Mouse (Mus musculus) liver, embryonic 14 days (tissue): ENCODE measurements around the gene Galnt4. TPM values are rescaled to one million over a fixed set of nuclear protein-coding genes. Genes with fewer than 3 reads are reported as not detected.

Experiments used
- polyA plus RNA-seq: library from polyadenylated mRNA; depleted of rRNA; stranded (reverse); fragments of >200 nt; gene quantifications from 2 replicates; pipeline ENCODE4 v1.2.3, GENCODE M21; 2012; rRNA removed

The Galnt4 gene
- 0.69 and 0.88 TPM in 2 replicates for polyA plus RNA-seq

DNA sequence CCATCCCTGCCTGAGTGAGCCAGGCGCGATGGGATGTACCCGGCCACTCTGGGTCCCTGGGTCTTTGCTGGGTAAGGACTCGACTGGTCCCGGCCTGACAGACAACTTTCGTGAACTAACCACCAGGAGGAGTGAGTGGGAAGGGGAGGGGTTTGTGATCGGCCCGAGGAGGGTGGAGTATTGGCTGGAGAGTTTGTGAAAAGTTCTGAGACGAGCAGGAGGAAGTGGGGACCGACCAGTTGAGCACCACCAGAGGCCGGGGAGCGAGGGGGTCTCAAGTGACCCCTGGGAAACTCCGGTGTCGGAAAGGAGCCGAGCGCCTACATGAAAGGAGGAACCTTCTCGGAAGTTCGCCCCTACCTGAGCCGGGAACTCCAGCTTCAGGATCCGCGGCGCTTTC is at the start of gene Galnt4:
TSS of gene Galnt4 (plus strand) at position 196 of the 400 bp plus-strand sequence.

DNA sequence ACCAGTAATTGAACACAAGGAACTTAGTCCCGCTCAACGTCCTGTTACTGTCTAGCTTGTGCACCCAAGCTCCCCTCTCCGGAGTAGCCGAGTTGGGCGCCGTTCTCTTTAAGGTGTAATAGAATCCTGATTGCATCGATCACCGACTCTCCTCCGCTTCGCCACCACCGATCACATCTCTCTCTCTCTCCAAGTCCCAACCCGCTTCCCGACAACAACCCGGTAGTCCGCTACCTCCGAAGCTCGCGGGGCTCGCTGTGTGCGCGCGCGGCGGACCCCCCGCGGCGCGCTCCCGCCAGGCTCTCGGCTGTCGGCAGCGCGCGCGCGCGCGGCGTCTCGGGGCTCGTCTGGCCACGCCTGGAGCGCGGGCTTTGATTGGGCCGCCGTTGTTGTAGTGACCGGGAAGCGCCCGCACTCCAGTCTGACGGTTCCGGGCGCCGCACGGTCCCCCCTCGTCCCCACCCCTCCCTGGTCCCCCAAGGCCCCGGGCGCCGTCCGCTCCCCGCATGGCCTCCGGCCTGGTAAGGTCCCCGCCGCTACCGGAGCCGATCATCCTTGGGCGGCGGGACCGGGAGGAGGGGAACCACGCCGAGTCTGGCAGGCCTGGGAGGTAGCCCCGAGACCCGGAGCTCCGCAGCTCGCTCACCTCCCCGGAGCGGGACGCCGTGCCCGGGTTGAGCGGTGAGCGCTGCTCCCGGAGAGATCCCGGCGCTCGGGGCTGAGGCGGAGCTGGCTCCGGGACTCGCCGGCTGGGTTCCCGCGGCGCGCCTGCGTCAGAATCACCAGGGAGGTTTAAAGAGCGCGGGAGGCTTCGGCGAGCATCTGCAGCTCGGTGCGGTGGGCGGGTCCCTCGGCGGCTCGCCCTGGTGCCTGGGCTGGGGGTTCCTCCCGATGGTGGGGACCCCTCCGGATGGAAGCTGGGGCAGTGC is 992 bp upstream of the Galnt4 start, which contains the start of gene Poc1b:
TSS of gene Poc1b (plus strand) at position 334 of the 929 bp plus-strand sequence.

DNA sequence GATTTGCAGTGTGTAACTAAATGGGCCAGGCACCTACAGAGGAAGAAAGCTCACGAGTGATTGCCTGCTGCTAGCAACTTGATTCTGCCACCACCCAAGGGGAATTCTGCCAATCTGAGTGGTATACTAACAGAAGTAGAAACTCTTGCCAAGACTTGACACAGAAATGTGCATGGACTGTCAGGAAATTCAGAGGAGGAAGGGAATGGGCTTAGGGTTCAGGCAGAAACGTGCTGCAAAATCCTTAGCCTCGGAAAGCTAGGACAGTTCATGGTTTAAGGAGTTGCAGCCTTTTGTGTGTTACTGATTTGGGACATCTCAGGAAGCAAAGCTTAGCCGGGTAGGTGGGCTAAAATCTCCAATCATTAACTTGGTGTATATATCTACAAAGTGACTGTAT is 18.3 kb downstream of the Galnt4 start, which contains the start of gene Phxr2:
TSS of gene Phxr2 (minus strand) at position 101 of the 400 bp plus-strand sequence.

Other genes starting within 250 kb of the Galnt4 start
- 7.3 and 7.5 TPM in 2 replicates for gene Atp2b1, start 193.8 kb upstream of the Galnt4 start, polyA plus RNA-seq
- 6.3 and 6.4 TPM in 2 replicates for gene Poc1b, start 1.1 kb upstream of the Galnt4 start, polyA plus RNA-seq
- gene Phxr2, start 18.2 kb downstream of the Galnt4 start, polyA plus RNA-seq = not detected in 2 replicates
- gene Dusp6, start 155.1 kb downstream of the Galnt4 start, polyA plus RNA-seq = 8.0 and 8.6 TPM in 2 replicates